Mouse (Mus musculus): ENCODE data around the gene Nav2. TPM values are rescaled to one million over a fixed set of nuclear protein-coding genes. Genes with fewer than 3 reads are reported as not detected.
A peak's percentile ranks its signal among the peaks of the same experiment; 100 is the strongest.

The Nav2 gene
- total and polyA plus RNA-seq, 3 experiments: under 0.01 TPM; not detected in 2

DNA sequence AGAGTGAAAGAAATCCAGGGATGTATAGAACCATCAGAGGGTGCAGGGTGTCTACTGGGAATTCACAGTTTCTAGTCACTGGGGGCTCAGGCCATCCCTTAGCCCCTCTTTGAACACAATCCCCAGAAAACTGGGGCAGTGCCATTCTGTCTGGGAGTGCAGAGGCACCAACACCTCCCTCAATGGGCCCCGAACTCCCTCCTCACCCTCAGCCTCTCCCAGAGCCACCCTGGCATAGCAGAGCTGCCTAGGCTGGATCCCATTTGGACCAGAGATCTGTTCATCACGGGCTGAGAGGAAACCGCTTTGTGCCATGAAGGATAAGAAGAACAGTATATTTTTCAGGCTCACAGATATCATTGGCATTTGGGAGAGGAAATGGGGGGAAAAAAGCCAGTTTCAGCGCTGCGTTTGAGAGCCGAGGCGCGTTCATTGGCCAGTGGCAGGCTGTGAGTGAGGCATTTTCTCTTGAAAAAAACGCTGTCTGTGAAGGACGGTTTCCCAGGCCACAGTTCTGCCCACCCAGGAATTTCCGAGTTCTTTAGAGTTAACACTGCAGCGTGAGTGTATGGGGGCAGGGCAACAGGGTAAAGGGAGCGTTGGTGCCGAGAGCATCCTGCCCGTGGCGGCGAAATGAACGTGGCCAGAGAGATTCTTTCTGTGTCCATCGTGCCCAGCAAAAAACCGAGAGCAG, 211.4 kb downstream of the Nav2 start:
- no peaks in the 10 kb centered on the region for H3K36me3 ChIP-seq (replicated peaks in 1 of 2; ENCODE audit: control insufficient read depth in 1 of 2, insufficient read depth in 1 of 2, low read length in 1 of 2)
- no peak overlapping the region for H3K27ac ChIP-seq (ENCODE audit: insufficient read depth, low read depth)
- H3K27me3 ChIP-seq (replicated peaks): peaks cover 72% of the 10 kb centered on the region
- H3K4me1 ChIP-seq (ENCODE audit: control insufficient read depth in 1 of 2, insufficient read depth in 2 of 2): peaks cover 0 to 4% of the 10 kb centered on the region in 2 experiments; a peak in 1 of 4 replicates
- no peaks in the 10 kb centered on the region for H3K79me2 ChIP-seq (replicated peaks; ENCODE audit: control insufficient read depth, extremely low read depth, insufficient read depth, poor library complexity, severe bottlenecking)
- no peaks in the 10 kb centered on the region for H3K9me3 ChIP-seq (replicated peaks; ENCODE audit: low read length)
- dilution Hi-C loops (cut with MboI; ENCODE audit: extremely low pct_ligation_motif_present, extremely low pct_unique_long_range_greater_than_20kb, low sequenced_read_pairs) (no loop called here), in situ Hi-C loops (cut with MboI; ENCODE audit: low pct_ligation_motif_present, low pct_unique_long_range_greater_than_20kb, low sequenced_read_pairs) (loop anchor here (10.0 to 25.0 kb wide), 2 partner anchors 155 to 158 kb away; no protein-coding TSS in a partner anchor)
- no peak for DNase-seq (ENCODE audit: extremely low read depth)
- no peak overlapping the region for H3K9ac ChIP-seq (ENCODE audit: insufficient read depth, low read depth)
- H3K4me3 ChIP-seq (replicated peaks in 1 of 3; ENCODE audit: low read depth in 2 of 3, low read length in 2 of 3, poor library complexity in 1 of 3): no peak overlapping the region
- no peak for TF ChIP-seq MAX (IDR thresholded peaks at IDR 0.05; ENCODE audit: low read length)
- no peak for TF ChIP-seq KAT2A (IDR thresholded peaks at IDR 0.05; ENCODE audit: insufficient replicate concordance, low read length)
- no peak for TF ChIP-seq POLR2A (IDR thresholded peaks at IDR 0.05; ENCODE audit: low read depth, low read length)
- TF ChIP-seq SMC3 (IDR thresholded peaks at IDR 0.05; ENCODE audit: low read depth, low read length): no peak
- no peak for TF ChIP-seq UBTF (IDR thresholded peaks at IDR 0.05; ENCODE audit: low read depth, low read length)
- no peak for TF ChIP-seq NRF1 (IDR thresholded peaks at IDR 0.05; ENCODE audit: low read depth, low read length)
- TF ChIP-seq JUN (IDR thresholded peaks at IDR 0.05; ENCODE audit: insufficient read depth, low read depth, low read length): no peak
- peak overlapping the region; percentile 42; the same call in 1 of the 2 replicates for H3K4me2 ChIP-seq (ENCODE audit: insufficient read depth, low read depth, poor library complexity, severe bottlenecking)

DNA sequence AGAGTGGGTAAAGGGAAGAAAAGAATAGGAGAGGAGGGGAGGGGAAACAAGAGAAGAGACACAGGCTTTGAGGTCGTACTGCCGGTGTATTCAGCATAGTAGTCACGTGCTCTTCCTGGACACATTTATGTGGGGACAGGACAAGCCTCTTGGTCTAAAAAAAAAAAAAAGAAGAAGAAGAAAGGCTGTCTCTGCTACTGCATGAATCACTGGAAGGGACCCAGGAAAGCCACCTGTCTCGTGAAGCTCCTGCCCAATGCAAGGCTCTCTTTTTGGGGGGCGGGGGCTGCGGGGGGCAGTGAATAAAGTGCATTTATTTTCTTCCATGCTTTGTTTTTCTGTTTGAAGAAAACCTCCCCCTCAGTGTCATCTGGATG, 212.0 kb downstream of the Nav2 start:
- Histone ChIP-seq H3K36me3 (replicated peaks in 1 of 2; ENCODE audit: control insufficient read depth in 1 of 2, insufficient read depth in 1 of 2, low read length in 1 of 2) (no peaks in the 10 kb centered on the region), H3K79me2 (replicated peaks; ENCODE audit: control insufficient read depth, extremely low read depth, insufficient read depth, poor library complexity, severe bottlenecking) (no peaks in the 10 kb centered on the region), H3K4me3 (replicated peaks in 1 of 3; ENCODE audit: low read depth in 2 of 3, low read length in 2 of 3, poor library complexity in 1 of 3) (no peak overlapping the region), H3K27ac (ENCODE audit: insufficient read depth, low read depth) (no peak overlapping the region), H3K9ac (ENCODE audit: insufficient read depth, low read depth) (no peak overlapping the region), H3K4me1 (ENCODE audit: control insufficient read depth in 1 of 2, insufficient read depth in 2 of 2) (peaks cover 0 to 4% of the 10 kb centered on the region in 2 experiments; a peak in 1 of 4 replicates), H3K4me2 (ENCODE audit: insufficient read depth, low read depth, poor library complexity, severe bottlenecking) (peak overlapping the region; percentile 42), H3K27me3 (replicated peaks) (peaks cover 73% of the 10 kb centered on the region), H3K9me3 (replicated peaks; ENCODE audit: low read length) (no peaks in the 10 kb centered on the region)
- DNase-seq (ENCODE audit: extremely low read depth): no peak
- no peak for TF ChIP-seq GABPA (IDR thresholded peaks at IDR 0.05; ENCODE audit: insufficient replicate concordance, low read depth, low read length)
- no peak for TF ChIP-seq EP300 (IDR thresholded peaks at IDR 0.05; ENCODE audit: low read length)
- no peak for TF ChIP-seq CHD2 (IDR thresholded peaks at IDR 0.05; ENCODE audit: low read length)
- TF ChIP-seq POLR2AphosphoS2 (IDR thresholded peaks at IDR 0.05; ENCODE audit: low read depth, low read length): no peak
- TF ChIP-seq PAX5 (IDR thresholded peaks at IDR 0.05; ENCODE audit: low read length): no peak
- no peak for TF ChIP-seq ZKSCAN1 (IDR thresholded peaks at IDR 0.05; ENCODE audit: borderline replicate concordance, low read depth, low read length)
- TF ChIP-seq BHLHE40 (IDR thresholded peaks at IDR 0.05; ENCODE audit: low read depth, low read length): no peak
- no peak for TF ChIP-seq CHD1 (IDR thresholded peaks at IDR 0.05; ENCODE audit: low read depth, low read length)
- no peak for TF ChIP-seq ZNF384 (IDR thresholded peaks at IDR 0.05; ENCODE audit: low read depth, low read length)
- no peak for TF ChIP-seq TCF12 (IDR thresholded peaks at IDR 0.05; ENCODE audit: low read depth, low read length)
- no peak for TF ChIP-seq MAX (IDR thresholded peaks at IDR 0.05; ENCODE audit: low read length)
- TF ChIP-seq RAD21 (IDR thresholded peaks at IDR 0.05; ENCODE audit: low read depth, low read length): no peak
- TF ChIP-seq TBP (conservative IDR thresholded peaks at IDR 0.05; ENCODE audit: low read depth, low read length): no peak
- TF ChIP-seq IRF4 (IDR thresholded peaks at IDR 0.05; ENCODE audit: low read depth, low read length): no peak
- no peak for TF ChIP-seq MEF2A (IDR thresholded peaks at IDR 0.05; ENCODE audit: borderline replicate concordance, low read depth, low read length)
- no peak for TF ChIP-seq CTCF (conservative IDR thresholded peaks at IDR 0.05 in 1 of 2, IDR thresholded peaks at IDR 0.05 in 1 of 2; ENCODE audit: low read depth in 2 of 2, low read length in 2 of 2)
- TF ChIP-seq MAZ (IDR thresholded peaks at IDR 0.05; ENCODE audit: low read depth, low read length): no peak
- no peak for TF ChIP-seq SIN3A (IDR thresholded peaks at IDR 0.05; ENCODE audit: low read length)
- TF ChIP-seq MXI1 (IDR thresholded peaks at IDR 0.05; ENCODE audit: low read depth, low read length): no peak
- TF ChIP-seq NRF1 (IDR thresholded peaks at IDR 0.05; ENCODE audit: low read depth, low read length): no peak
- in situ Hi-C loops (cut with MboI; ENCODE audit: low pct_ligation_motif_present, low pct_unique_long_range_greater_than_20kb, low sequenced_read_pairs): loop anchor here (10.0 to 25.0 kb wide), 2 partner anchors 154 to 158 kb away; no protein-coding TSS in a partner anchor
- dilution Hi-C loops (cut with MboI; ENCODE audit: extremely low pct_ligation_motif_present, extremely low pct_unique_long_range_greater_than_20kb, low sequenced_read_pairs): no loop called here
